Mouse (Mus musculus) forebrain, embryonic 15.5 days (tissue): ENCODE data around the gene Rasgrp4. TPM values are rescaled to one million over a fixed set of nuclear protein-coding genes. Genes with fewer than 3 reads are reported as not detected.
A peak's percentile ranks its signal among the peaks of the same experiment; 100 is the strongest.

Source experiments
- ATAC-seq: fragments of 200-750 bp; cut with Nextera tagmentation; replicated peaks from 2 replicates; pipeline ENCODE4 v1.8.0; 2017; ENCODE audit warnings: mild to moderate bottlenecking, moderate TSS enrichment, moderate library complexity
- H3K27ac ChIP-seq: fragments of 300-500 bp; sonication (generic); replicated peaks from 2 replicates; pipeline ENCODE4 v1.5.1; 2015; ENCODE audit warnings: mild to moderate bottlenecking, inconsistent platforms
- H3K27me3 ChIP-seq: fragments of 300-500 bp; sonication (generic); 2 replicates; pipeline ENCODE4 v1.6.1; 2015; ENCODE audit warnings: inconsistent platforms
- H3K36me3 ChIP-seq: fragments of 300-500 bp; sonication (generic); 2 replicates; pipeline ENCODE4 v1.6.1; 2015; ENCODE audit warnings: mild to moderate bottlenecking, inconsistent platforms
- H3K4me1 ChIP-seq: fragments of 300-500 bp; sonication (generic); 2 replicates; pipeline ENCODE4 v1.6.1; 2015; ENCODE audit warnings: inconsistent platforms
- H3K4me2 ChIP-seq: fragments of 300-500 bp; sonication (generic); replicated peaks from 2 replicates; pipeline ENCODE4 v1.6.1; 2015; ENCODE audit warnings: mild to moderate bottlenecking, inconsistent platforms
- H3K4me3 ChIP-seq: fragments of 300-500 bp; sonication (generic); 2 replicates; pipeline ENCODE4 v1.5.1; 2015; ENCODE audit warnings: mild to moderate bottlenecking, inconsistent platforms
- H3K9ac ChIP-seq: fragments of 300-500 bp; sonication (generic); replicated peaks from 2 replicates; pipeline ENCODE4 v1.6.1; 2015; ENCODE audit warnings: mild to moderate bottlenecking, inconsistent platforms
- H3K9me3 ChIP-seq: fragments of 300-500 bp; sonication (generic); 2 replicates; pipeline ENCODE4 v1.6.1; 2016; ENCODE audit warnings: inconsistent platforms
- WGBS: fragments of 180-500 bp; shearing (Covaris S2); methylation state at CpG from one replicate; pipeline ENCODE4 v1.1.7; 2015; ENCODE audit warnings: mixed read lengths; 5-methylcytosine and 5-hydroxymethylcytosine counted together
- polyA plus RNA-seq: library from polyadenylated mRNA; unstranded; fragments of >200 nt; fragmentation: Nextera tagmentation; extraction: Ambion mirVana; gene quantifications from 2 replicates; pipeline ENCODE4 v1.2.1, GENCODE M21; 2015

The Rasgrp4 gene
- polyA plus RNA-seq, result 0.57 and 0.69 TPM in 2 replicates

- Histone ChIP-seq H3K4me2 (peak within 1 kb of the TSS; percentile 44), H3K9me3 (no peaks in the 10 kb centered on the region), H3K4me1 (peaks cover 13% of the 10 kb centered on the region), H3K4me3 (peak within 1 kb of the TSS; percentile 27), H3K9ac (no peak within 1 kb of the TSS), H3K27me3 (peaks cover 11% of the 10 kb centered on the region), H3K27ac (no peak within 1 kb of the TSS), H3K36me3 (no peaks in the 10 kb centered on the region)
- under 1% methylated on average over 13 of the region's 20 CpGs for WGBS
- ATAC-seq, result 0 out of 2 replicates have a peak, but pooled peaks have one; percentile 48
These were observed at the start of gene Rasgrp4 for GRCm38 (mm10) chr7:29134693-29135386. Gene Rasgrp4, plus strand, starts transcription at chr7:29134851.

DNA sequence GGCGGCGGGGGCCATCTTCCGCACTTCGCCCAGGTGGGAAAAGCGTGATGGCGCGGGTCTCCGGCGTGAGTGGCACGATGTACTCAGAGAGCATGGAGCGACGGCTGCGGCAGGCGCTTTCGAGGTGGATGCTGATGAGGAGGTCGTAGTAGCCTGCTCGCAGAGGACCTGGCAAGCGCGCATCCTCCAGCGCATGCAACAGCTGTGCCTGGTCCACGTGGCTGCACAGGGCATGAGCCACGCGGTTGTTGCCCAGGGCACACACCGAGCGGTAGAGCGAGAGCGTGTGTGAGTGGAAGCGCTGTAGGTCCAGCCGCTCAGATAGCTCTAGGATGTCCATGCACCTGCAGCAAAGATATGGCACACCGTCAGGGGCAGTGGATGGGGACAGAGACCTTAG is 48.7 kb upstream of the Rasgrp4 start:
- H3K36me3 ChIP-seq, result no peaks in the 10 kb centered on the region
- H3K27me3 ChIP-seq, result no peaks in the 10 kb centered on the region
- H3K27ac ChIP-seq, result no peak overlapping the region
- H3K9me3 ChIP-seq, result no peaks in the 10 kb centered on the region
- ATAC-seq, result no peak
- H3K4me3 ChIP-seq, result no peak overlapping the region
- 92% methylated on average over 30 of the region's 30 CpGs for WGBS
- H3K4me2 ChIP-seq, result no peak overlapping the region
- H3K9ac ChIP-seq, result no peak overlapping the region
- H3K4me1 ChIP-seq, result no peaks in the 10 kb centered on the region

DNA sequence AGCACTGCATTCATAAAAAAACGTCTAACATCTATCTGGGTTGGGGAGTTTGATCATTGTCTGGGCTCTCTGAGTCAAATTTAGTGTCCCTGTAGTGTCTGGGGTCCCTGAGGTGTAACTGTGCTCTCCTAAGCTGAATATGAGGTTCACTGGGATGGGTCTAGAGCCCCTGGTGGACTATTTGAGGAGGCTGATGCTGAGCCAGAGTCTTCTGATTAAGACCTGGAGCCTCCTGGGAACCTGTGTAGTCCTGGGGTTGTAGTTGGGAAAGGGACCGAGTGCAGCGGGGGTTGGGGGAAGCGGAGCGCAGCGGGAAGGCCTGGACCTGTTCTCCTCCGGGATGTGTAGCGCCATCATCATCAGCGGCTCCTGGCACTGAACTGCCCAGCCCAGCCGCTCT is 47.7 kb upstream of the Rasgrp4 start:
- ATAC-seq, result no peak
- H3K9me3 ChIP-seq, result no peaks in the 10 kb centered on the region
- no peaks in the 10 kb centered on the region for H3K27me3 ChIP-seq
- H3K27ac ChIP-seq, result no peak overlapping the region
- no peaks in the 10 kb centered on the region for H3K36me3 ChIP-seq
- no peak overlapping the region for H3K4me3 ChIP-seq
- WGBS, result 94% methylated on average over 10 of the region's 10 CpGs
- no peak overlapping the region for H3K9ac ChIP-seq
- no peak overlapping the region for H3K4me2 ChIP-seq
- H3K4me1 ChIP-seq, result no peaks in the 10 kb centered on the region

DNA sequence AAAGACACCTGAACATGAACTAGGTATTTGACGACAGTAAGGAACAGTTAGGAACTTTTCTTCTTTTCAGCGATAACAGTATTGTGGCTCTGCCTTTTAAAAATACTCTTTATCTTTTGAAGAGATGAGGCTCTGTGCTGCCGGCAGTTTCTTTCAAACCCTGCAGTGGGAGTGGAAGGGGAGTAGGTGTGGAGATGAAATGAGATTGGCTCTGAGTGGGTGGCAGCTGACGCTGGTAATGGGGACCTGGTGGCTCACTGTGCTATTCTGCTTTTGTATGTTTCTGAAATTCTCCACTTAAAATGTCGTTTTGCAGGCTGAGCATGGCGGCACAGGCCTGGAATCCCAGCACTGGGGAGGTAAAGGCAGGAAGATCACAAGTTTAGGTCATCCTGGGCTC is 45.8 kb upstream of the Rasgrp4 start:
- H3K36me3 ChIP-seq, result no peaks in the 10 kb centered on the region
- no peaks in the 10 kb centered on the region for H3K9me3 ChIP-seq
- H3K27ac ChIP-seq, result no peak overlapping the region
- H3K4me3 ChIP-seq, result no peak overlapping the region
- WGBS, result 63% methylated on average over 6 of the region's 6 CpGs
- no peak overlapping the region for H3K9ac ChIP-seq
- no peaks in the 10 kb centered on the region for H3K4me1 ChIP-seq
- H3K4me2 ChIP-seq, result no peak overlapping the region
- no peaks in the 10 kb centered on the region for H3K27me3 ChIP-seq
- ATAC-seq, result no peak

GRCm38 (mm10) chr7:29097131-29097530 is 37.5 kb upstream of the Rasgrp4 start:
- no peak for ATAC-seq

DNA sequence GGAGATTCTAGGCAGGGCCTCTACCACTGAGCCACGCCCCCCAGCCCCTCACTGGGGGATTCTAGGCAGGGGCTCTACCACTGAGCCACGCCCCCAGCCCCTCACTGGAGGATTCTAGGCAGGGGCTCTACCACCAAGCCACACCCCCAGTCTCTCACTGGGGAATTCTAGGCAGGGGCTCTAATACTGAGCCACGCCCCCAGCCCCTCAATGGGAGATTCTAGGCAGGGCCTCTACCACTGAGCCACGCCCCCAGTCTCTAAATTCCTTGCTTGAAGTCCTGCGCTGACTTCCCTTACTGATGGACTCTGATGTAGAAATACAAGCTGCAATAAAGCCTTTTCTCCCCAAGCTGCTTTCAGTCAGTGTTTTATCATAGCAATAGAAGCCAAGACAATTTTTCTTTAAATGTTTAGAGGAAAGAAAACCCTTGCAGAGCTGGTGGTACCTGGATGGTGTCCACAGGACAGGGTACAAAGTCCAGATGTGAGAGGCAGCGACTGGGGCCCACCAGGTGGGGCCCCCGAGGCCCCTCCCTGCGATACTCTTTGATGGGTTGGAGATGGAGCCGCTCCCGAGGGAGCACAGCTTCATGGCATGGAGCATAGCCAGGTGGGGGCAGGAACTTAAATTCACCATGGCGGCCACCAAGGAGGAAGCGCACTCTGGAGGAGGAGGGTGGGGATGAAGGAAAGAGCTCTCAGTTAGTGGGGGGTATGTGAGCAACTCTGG is 33.2 kb upstream of the Rasgrp4 start:
- no peaks in the 10 kb centered on the region for H3K4me1 ChIP-seq
- no peaks in the 10 kb centered on the region for H3K9me3 ChIP-seq
- H3K27me3 ChIP-seq, result no peaks in the 10 kb centered on the region
- H3K36me3 ChIP-seq, result no peaks in the 10 kb centered on the region
- H3K9ac ChIP-seq, result no peak overlapping the region
- no peak overlapping the region for H3K4me2 ChIP-seq
- no peak overlapping the region for H3K4me3 ChIP-seq
- no peak for ATAC-seq
- H3K27ac ChIP-seq, result no peak overlapping the region
- WGBS, result 91% methylated on average over 12 of the region's 12 CpGs

More at GRCm38 (mm10) chr7:29097131-29097530, 37.5 kb upstream of the Rasgrp4 start:
- Histone ChIP-seq H3K9ac (no peak overlapping the region), H3K27ac (no peak overlapping the region), H3K9me3 (no peaks in the 10 kb centered on the region), H3K4me1 (no peaks in the 10 kb centered on the region), H3K4me3 (no peak overlapping the region), H3K36me3 (no peaks in the 10 kb centered on the region), H3K4me2 (no peak overlapping the region), H3K27me3 (no peaks in the 10 kb centered on the region)
- WGBS, result 86% methylated on average over 16 of the region's 16 CpGs

- Histone ChIP-seq H3K9ac (peak overlapping the region; percentile 33; the same call in 1 of the 2 replicates), H3K36me3 (no peaks in the 10 kb centered on the region), H3K4me3 (peak overlapping the region; percentile 17), H3K27me3 (no peaks in the 10 kb centered on the region), H3K9me3 (no peaks in the 10 kb centered on the region), H3K27ac (no peak overlapping the region), H3K4me1 (peaks cover 5% of the 10 kb centered on the region; the same call in 1 of the 2 replicates), H3K4me2 (peak overlapping the region; percentile 31)
- WGBS, result 30% methylated on average over 38 of the region's 38 CpGs
- ATAC-seq, result no peak
These were observed 25.4 kb upstream of the Rasgrp4 start for GRCm38 (mm10) chr7:29108992-29109955.

DNA sequence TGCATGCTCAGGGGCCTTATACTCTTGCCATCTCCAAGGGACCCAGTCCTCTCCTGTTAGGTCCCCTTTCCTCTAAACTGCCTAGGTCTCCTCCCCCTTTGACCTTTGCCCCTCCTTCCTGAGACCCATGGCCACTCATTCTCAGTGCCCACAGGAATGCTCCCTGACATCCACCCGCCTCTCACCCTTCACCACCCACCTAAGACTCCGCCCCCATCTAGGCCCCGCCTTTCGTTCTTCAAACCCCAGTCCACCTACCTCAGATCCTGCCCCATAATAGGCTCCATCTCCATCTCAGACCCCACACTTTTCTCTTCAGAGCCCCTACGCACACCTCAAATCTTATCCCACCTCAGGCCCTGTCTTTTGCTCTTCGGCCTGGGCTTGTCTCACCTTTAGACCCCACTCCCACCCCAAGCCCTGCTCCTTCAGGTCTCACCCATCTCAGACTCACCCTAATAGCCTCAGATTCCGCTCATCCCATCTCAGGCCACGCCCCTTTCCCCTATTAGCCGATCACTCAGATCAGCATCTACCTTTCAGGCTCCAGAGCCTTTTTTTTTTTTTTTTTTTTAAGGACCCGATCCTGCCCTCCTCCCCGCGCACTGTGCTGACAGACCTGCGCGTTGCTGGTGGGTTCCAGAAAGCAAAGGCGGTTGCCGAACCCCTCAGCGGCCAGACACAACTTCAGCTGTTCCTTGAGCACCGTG is 16.4 kb upstream of the Rasgrp4 start:
- H3K36me3 ChIP-seq, result no peaks in the 10 kb centered on the region
- H3K27ac ChIP-seq, result no peak overlapping the region
- H3K27me3 ChIP-seq, result no peaks in the 10 kb centered on the region
- ATAC-seq, result no peak
- H3K9ac ChIP-seq, result no peak overlapping the region
- H3K4me3 ChIP-seq, result no peak overlapping the region
- 12% methylated on average over 18 of the region's 18 CpGs for WGBS
- H3K4me1 ChIP-seq, result no peaks in the 10 kb centered on the region
- no peaks in the 10 kb centered on the region for H3K9me3 ChIP-seq
- H3K4me2 ChIP-seq, result no peak overlapping the region

DNA sequence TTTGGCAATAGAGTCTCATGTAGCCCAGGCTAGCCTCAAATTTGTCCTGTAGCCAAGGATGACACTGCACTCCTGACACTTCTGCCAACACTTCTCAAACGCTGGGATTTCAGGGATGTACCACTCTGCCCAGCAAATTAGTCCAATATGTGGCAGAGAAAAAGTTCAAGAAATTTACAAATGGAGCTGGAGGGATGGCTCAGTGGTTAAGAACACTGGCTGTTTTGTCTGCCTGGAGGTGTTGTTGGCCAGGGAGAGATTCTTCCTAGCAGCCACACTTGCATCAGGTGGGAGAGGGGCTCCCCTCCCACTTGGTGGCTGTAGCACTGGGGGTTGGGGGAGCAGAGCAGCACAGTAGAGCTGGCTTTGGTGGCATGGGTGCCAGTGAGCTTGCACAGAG is 15.1 kb upstream of the Rasgrp4 start:
- Histone ChIP-seq H3K4me2 (no peak overlapping the region), H3K4me3 (no peak overlapping the region), H3K9me3 (no peaks in the 10 kb centered on the region), H3K36me3 (no peaks in the 10 kb centered on the region), H3K27ac (no peak overlapping the region), H3K9ac (no peak overlapping the region), H3K27me3 (no peaks in the 10 kb centered on the region), H3K4me1 (peaks cover 3% of the 10 kb centered on the region)
- WGBS, result 93% methylated on average over 1 of the region's 1 CpGs
- ATAC-seq, result no peak

DNA sequence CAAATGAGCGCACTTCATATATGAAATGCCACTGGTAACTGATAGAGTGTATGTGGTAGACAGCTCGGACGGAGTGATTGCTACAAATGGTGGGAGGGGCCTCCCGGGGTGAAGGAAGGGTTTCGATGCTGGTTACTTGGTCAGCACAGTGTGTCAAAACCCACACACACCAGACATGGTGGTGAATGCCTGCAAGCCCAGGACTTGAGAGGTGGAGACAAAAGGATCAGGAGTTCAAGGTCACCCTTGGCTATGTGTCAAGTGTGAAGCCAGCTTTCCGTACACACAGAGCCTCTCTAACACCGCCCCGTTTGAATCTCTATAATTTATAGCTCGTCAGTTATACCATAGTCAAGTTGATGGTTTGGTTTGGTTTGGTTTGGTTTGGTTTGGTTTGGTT is 11.8 kb upstream of the Rasgrp4 start:
- Histone ChIP-seq H3K36me3 (no peaks in the 10 kb centered on the region), H3K4me3 (no peak overlapping the region), H3K9ac (no peak overlapping the region), H3K4me1 (peaks cover 9% of the 10 kb centered on the region), H3K9me3 (no peaks in the 10 kb centered on the region), H3K4me2 (no peak overlapping the region), H3K27ac (no peak overlapping the region), H3K27me3 (no peaks in the 10 kb centered on the region)
- no peak for ATAC-seq
- WGBS, result 90% methylated on average over 9 of the region's 9 CpGs

GRCm38 (mm10) chr7:29123531-29124358 is 10.9 kb upstream of the Rasgrp4 start:
- Histone ChIP-seq H3K27ac (no peak overlapping the region), H3K4me1 (peaks cover 9% of the 10 kb centered on the region), H3K36me3 (no peaks in the 10 kb centered on the region), H3K4me3 (no peak overlapping the region), H3K9me3 (no peaks in the 10 kb centered on the region), H3K27me3 (no peaks in the 10 kb centered on the region), H3K9ac (no peak overlapping the region), H3K4me2 (no peak overlapping the region)
- WGBS, result 54% methylated on average over 5 of the region's 5 CpGs
- ATAC-seq, result no peak
